Mouse (Mus musculus) liver, embryonic 12.5 days (tissue): ENCODE data around the gene Rtf1. TPM values are rescaled to one million over a fixed set of nuclear protein-coding genes. Genes with fewer than 3 reads are reported as not detected.

Experiments used
- ATAC-seq: fragments of 200-750 bp; cut with Nextera tagmentation; 2 replicates; pipeline ENCODE4 v1.8.0; 2017; ENCODE audit warnings: moderate number of reproducible peaks, mild to moderate bottlenecking, moderate library complexity
- H3K27ac ChIP-seq: fragments of 300-500 bp; sonication (generic); 2 replicates; pipeline ENCODE4 v1.5.1; 2016; ENCODE audit warnings: mild to moderate bottlenecking
- H3K27me3 ChIP-seq: fragments of 300-500 bp; sonication (generic); replicated peaks from 2 replicates; pipeline ENCODE4 v1.6.1; 2016; ENCODE audit warnings: mild to moderate bottlenecking, moderate library complexity
- H3K36me3 ChIP-seq: fragments of 300-500 bp; sonication (generic); 2 replicates; pipeline ENCODE4 v1.6.1; 2016; ENCODE audit warnings: mild to moderate bottlenecking, moderate library complexity
- H3K4me1 ChIP-seq: fragments of 300-500 bp; sonication (generic); 2 replicates; pipeline ENCODE4 v1.6.1; 2016
- H3K4me2 ChIP-seq: fragments of 300-500 bp; sonication (generic); 2 replicates; pipeline ENCODE4 v1.6.1; 2016; ENCODE audit warnings: mild to moderate bottlenecking, moderate library complexity
- H3K4me3 ChIP-seq: fragments of 300-500 bp; sonication (generic); 2 replicates; pipeline ENCODE4 v1.5.1; 2016; ENCODE audit warnings: mild to moderate bottlenecking, moderate library complexity
- H3K9ac ChIP-seq: fragments of 300-500 bp; sonication (generic); 2 replicates; pipeline ENCODE4 v1.6.1; 2016; ENCODE audit warnings: mild to moderate bottlenecking, moderate library complexity
- H3K9me3 ChIP-seq: fragments of 300-500 bp; sonication (generic); replicated peaks from 2 replicates; pipeline ENCODE4 v1.6.1; 2016; ENCODE audit warnings: mild to moderate bottlenecking, moderate library complexity
- WGBS: fragments of 180-500 bp; shearing (Covaris S2); methylation state at CpG from one replicate; pipeline ENCODE4 v1.1.7; 2016; ENCODE audit not compliant: insufficient replicate concordance; 5-methylcytosine and 5-hydroxymethylcytosine counted together
- polyA plus RNA-seq: library from polyadenylated mRNA; unstranded; fragments of >200 nt; fragmentation: Nextera tagmentation; extraction: Ambion mirVana; gene quantifications from 2 replicates; pipeline ENCODE4 v1.2.1, GENCODE M21; 2016

The Rtf1 gene
- polyA plus RNA-seq, 1 experiment from 2014 or later = 27.8 TPM

GRCm38 (mm10) chr2:119741581-119742411, 66.9 kb downstream of the Rtf1 start, which contains the start of gene Itpka:
Gene Itpka (plus strand): TSS chr2:119742337.
- Histone ChIP-seq H3K4me2 (peak within 1 kb of the TSS; percentile 97), H3K9me3 (no peaks in the 10 kb centered on the region), H3K27ac (peak within 1 kb of the TSS; percentile 81), H3K36me3 (no peaks in the 10 kb centered on the region), H3K27me3 (peaks cover 75% of the 10 kb centered on the region), H3K4me1 (peaks cover 63% of the 10 kb centered on the region), H3K4me3 (peak within 1 kb of the TSS; percentile 72), H3K9ac (peak within 1 kb of the TSS; percentile 69)
- under 1% methylated on average over 53 of the region's 53 CpGs for WGBS
- ATAC-seq = peak; percentile 75

GRCm38 (mm10) chr2:119742461-119743175, 67.8 kb downstream of the Rtf1 start:
- Histone ChIP-seq H3K9me3 (no peaks in the 10 kb centered on the region), H3K27ac (peak overlapping the region; percentile 45), H3K27me3 (peaks cover 74% of the 10 kb centered on the region), H3K4me3 (peak overlapping the region; percentile 72), H3K36me3 (no peaks in the 10 kb centered on the region), H3K9ac (peak overlapping the region; percentile 69), H3K4me2 (peak overlapping the region; percentile 97), H3K4me1 (peaks cover 56% of the 10 kb centered on the region)
- under 1% methylated on average over 69 of the region's 70 CpGs for WGBS
- peak; percentile 17 for ATAC-seq

GRCm38 (mm10) chr2:119743176-119743807, 68.4 kb downstream of the Rtf1 start:
- H3K4me1 ChIP-seq = peaks cover 56% of the 10 kb centered on the region
- no peak for ATAC-seq
- peaks cover 75% of the 10 kb centered on the region for H3K27me3 ChIP-seq
- no peak overlapping the region for H3K27ac ChIP-seq
- peak overlapping the region; percentile 72 for H3K4me3 ChIP-seq
- 9% methylated on average over 28 of the region's 31 CpGs for WGBS
- H3K9me3 ChIP-seq = no peaks in the 10 kb centered on the region
- peak overlapping the region; percentile 69 for H3K9ac ChIP-seq
- H3K4me2 ChIP-seq = peak overlapping the region; percentile 97
- H3K36me3 ChIP-seq = no peaks in the 10 kb centered on the region

DNA sequence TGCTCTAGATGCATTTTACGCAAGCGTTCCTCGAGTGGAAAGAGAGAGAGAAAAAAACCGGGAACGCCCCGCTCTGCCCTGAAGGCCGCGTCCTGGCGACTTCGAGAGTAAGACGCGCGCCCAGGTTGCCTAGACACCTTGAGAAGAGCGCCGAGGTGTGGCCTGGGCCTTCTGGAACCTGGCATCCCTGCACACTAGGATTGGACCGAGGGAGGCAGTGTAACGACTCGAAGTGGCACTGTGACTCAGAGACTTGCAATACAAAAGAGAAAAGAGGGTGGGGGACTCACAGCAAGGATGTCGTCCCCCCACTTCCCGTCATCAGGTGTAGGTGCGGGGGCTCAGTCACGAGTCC, 68.9 kb downstream of the Rtf1 start:
- Histone ChIP-seq H3K9me3 (no peaks in the 10 kb centered on the region), H3K36me3 (no peaks in the 10 kb centered on the region), H3K9ac (0 out of 2 replicates have a peak overlapping the region, but pooled peaks have one; percentile 22), H3K4me3 (peak overlapping the region; percentile 72), H3K4me2 (peak overlapping the region; percentile 97), H3K27ac (no peak overlapping the region), H3K27me3 (peaks cover 75% of the 10 kb centered on the region), H3K4me1 (peaks cover 56% of the 10 kb centered on the region)
- WGBS = 8% methylated on average over 22 of the region's 22 CpGs
- no peak for ATAC-seq

GRCm38 (mm10) chr2:119744163-119745111, 69.6 kb downstream of the Rtf1 start:
- Histone ChIP-seq H3K4me3 (peak overlapping the region; percentile 72), H3K4me2 (peak overlapping the region; percentile 97), H3K36me3 (no peaks in the 10 kb centered on the region), H3K9me3 (no peaks in the 10 kb centered on the region), H3K27me3 (peaks cover 75% of the 10 kb centered on the region), H3K4me1 (peaks cover 56% of the 10 kb centered on the region), H3K27ac (peak overlapping the region; percentile 34), H3K9ac (peak overlapping the region; percentile 37)
- WGBS = 3% methylated on average over 46 of the region's 46 CpGs
- peak; percentile 81 for ATAC-seq

GRCm38 (mm10) chr2:119745281-119745680, 70.4 kb downstream of the Rtf1 start:
- ATAC-seq = no peak
- 8% methylated on average over 1 of the region's 1 CpGs for WGBS
- peaks cover 81% of the 10 kb centered on the region for H3K27me3 ChIP-seq
- H3K27ac ChIP-seq = peak overlapping the region; percentile 34; the same call in 1 of the 2 replicates
- H3K9me3 ChIP-seq = no peaks in the 10 kb centered on the region
- peak overlapping the region; percentile 97; the same call in 1 of the 2 replicates for H3K4me2 ChIP-seq
- H3K9ac ChIP-seq = no peak overlapping the region
- peaks cover 56% of the 10 kb centered on the region for H3K4me1 ChIP-seq
- H3K36me3 ChIP-seq = no peaks in the 10 kb centered on the region
- no peak overlapping the region for H3K4me3 ChIP-seq

DNA sequence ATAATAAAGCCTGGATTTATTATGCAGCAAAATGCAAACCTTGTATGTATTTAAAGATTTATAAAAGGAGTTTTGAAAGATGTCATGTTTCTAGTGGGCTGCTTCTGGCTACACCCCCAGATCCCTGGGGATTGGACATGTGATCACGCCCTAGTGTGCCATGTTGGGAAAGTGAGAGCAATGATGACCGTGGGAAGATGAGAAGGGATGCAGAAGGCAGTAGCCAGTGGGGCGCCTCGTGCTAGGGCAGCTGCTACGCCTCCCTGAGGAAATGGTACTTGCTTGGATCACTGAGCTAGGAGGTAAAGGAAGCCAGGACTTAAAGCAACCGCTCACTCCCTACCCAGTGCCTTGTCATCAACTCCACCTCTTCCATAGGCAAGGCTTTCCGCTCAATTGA, 72.7 kb downstream of the Rtf1 start:
- Histone ChIP-seq H3K9ac (no peak overlapping the region), H3K4me3 (no peak overlapping the region), H3K9me3 (no peaks in the 10 kb centered on the region), H3K36me3 (no peaks in the 10 kb centered on the region), H3K27ac (no peak overlapping the region), H3K27me3 (peaks cover 97% of the 10 kb centered on the region), H3K4me2 (no peak overlapping the region), H3K4me1 (peaks cover 34% of the 10 kb centered on the region)
- no peak for ATAC-seq
- 64% methylated on average over 7 of the region's 7 CpGs for WGBS

DNA sequence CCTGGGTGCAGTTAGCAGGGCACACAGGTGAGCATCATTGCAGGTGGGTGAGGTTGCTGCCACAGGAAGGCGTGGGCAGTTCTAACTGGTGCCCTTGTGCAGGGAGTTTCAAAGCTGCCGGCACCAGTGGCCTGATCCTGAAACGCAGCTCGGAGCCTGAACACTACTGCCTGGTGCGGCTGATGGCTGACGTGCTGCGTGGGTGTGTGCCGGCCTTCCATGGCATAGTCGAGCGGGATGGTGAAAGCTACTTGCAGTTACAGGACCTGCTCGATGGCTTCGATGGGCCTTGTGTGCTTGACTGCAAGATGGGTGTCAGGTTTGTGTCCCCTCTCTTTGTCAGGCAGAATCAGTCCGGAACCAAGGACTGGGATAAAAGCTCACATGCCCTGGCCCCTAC, 74.4 kb downstream of the Rtf1 start:
- H3K4me2 ChIP-seq = no peak overlapping the region
- H3K36me3 ChIP-seq = no peaks in the 10 kb centered on the region

DNA sequence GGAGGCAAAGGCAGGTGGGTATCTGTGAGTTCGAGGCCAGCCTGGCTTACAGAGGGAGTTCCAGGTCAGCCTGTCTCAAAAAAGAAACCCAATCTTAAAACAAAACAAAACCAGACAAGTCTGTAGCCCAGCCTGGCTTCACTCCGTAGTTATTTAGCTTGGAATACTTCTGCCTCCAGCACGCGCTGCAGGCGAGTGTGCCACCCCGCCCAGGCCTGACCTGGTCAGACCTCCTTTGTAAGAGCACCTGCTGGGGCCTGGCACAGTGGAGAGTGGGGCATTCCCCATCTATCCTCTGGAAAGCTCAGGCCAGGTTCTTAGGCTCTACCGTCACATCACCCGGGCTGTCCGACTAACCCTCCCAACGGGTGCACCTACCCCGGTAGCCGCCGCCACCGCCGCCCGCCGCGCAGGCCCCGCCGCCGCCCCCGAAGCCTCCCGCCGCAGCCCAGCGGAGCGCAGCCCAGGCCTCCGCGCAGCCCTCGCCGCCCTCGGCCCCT, 82.8 kb downstream of the Rtf1 start:
- Histone ChIP-seq H3K4me3 (peak overlapping the region; percentile 62), H3K27me3 (peaks cover 98% of the 10 kb centered on the region), H3K4me1 (peaks cover 18% of the 10 kb centered on the region), H3K9me3 (no peaks in the 10 kb centered on the region), H3K9ac (peak overlapping the region; percentile 41; the same call in 1 of the 2 replicates), H3K4me2 (peak overlapping the region; percentile 87), H3K27ac (no peak overlapping the region), H3K36me3 (no peaks in the 10 kb centered on the region)
- WGBS = 7% methylated on average over 31 of the region's 31 CpGs
- no peak for ATAC-seq

More for the DNA sequence above, 74.4 kb downstream of the Rtf1 start:
- peaks cover 17% of the 10 kb centered on the region for H3K4me1 ChIP-seq
- 63% methylated on average over 13 of the region's 13 CpGs for WGBS
- no peak overlapping the region for H3K9ac ChIP-seq
- H3K4me3 ChIP-seq = no peak overlapping the region
- H3K27me3 ChIP-seq = peaks cover 97% of the 10 kb centered on the region
- no peak overlapping the region for H3K27ac ChIP-seq
- no peaks in the 10 kb centered on the region for H3K9me3 ChIP-seq
- no peak for ATAC-seq

- Histone ChIP-seq H3K27ac (no peak overlapping the region), H3K4me3 (peak overlapping the region; percentile 62), H3K4me1 (peaks cover 18% of the 10 kb centered on the region), H3K27me3 (peaks cover 92% of the 10 kb centered on the region), H3K4me2 (peak overlapping the region; percentile 87), H3K9ac (peak overlapping the region; percentile 41; the same call in 1 of the 2 replicates), H3K9me3 (no peaks in the 10 kb centered on the region), H3K36me3 (no peaks in the 10 kb centered on the region)
- ATAC-seq = peak; percentile 46
- 1% methylated on average over 75 of the region's 77 CpGs for WGBS
Measured at GRCm38 (mm10) chr2:119758101-119758843, 83.4 kb downstream of the Rtf1 start.
